Mouse (Mus musculus) right cerebral cortex, postnatal 36 days (tissue): ENCODE data around the gene Sema7a.

Experiments used
- DNase-seq, 2 experiments: peaks; one replicate each; pipeline ENCODE4 v3.0.0; 2022; ENCODE audit warnings: low spot score in 2 of 2, mixed read lengths in 1 of 2

The Sema7a gene

GRCm38 (mm10) chr9:57939431-57940348 is at the start of gene Sema7a:
Gene Sema7a, plus strand, starts transcription at chr9:57940112.
- DNase-seq = peak; percentile 77 to 78

DNA sequence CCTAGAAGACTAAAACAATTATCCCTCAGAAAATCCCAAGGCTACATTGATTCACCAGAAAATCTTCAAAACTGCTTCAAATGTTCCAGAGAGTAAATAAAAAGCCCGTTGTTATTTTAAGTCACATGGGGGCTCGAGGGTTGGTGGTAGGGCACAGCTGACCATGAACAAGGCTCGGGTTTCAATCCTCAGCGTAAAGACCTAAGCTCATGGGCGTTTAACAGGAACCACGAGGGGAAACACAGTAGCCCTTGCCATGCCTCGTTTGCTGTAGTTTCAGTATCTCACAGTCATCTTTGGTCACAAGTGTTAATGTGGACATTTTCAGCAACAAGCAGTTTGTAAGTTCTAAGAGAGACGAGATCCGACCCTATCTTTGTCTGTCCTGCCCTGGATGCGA is 39.4 kb upstream of the Sema7a start:
- DNase-seq = no peak

GRCm38 (mm10) chr9:57901197-57901596 is 38.7 kb upstream of the Sema7a start:
- DNase-seq = no peak

GRCm38 (mm10) chr9:57901601-57902000 is 38.3 kb upstream of the Sema7a start:
- DNase-seq = no peak

DNA sequence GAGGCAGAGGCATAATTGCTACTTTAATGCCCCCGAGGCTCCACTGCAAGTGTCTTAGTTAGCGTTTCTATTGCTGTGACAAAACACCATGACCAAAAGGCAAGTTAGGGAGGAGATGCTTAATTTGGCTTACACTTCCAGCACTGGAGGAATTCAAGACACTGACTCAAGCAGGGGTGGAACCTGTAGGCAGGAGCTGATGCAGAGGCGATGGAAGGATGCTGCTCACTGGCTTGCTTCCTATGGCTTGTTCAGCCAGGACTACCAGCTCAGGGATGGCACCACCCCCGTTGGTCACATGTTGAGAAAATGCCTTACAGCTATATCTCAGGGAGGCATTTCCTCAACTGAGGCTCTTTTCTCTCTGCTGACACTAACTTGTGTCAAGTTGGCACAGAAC is 37.8 kb upstream of the Sema7a start:
- DNase-seq = peak; percentile 36 to 68

GRCm38 (mm10) chr9:57903589-57904249 is 36.2 kb upstream of the Sema7a start:
- DNase-seq = no peak

DNA sequence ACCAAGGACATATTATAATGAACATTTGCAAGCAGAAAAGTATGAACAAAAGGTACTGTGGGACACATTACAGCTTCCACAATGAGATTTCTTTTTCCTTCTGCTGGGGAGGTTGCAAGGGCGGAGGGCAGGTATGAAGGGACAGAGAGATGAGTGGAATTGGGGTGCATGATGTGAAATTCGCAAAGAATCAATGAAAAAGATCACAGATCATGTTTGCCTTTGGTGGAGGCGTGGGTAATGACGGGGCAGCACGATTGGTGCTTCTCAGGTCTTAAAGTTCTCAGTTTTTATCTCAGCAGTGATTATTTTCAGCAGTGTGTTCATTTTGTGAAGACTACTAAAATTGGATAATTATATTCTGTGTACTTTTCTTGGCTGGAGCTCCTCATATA is 35.7 kb upstream of the Sema7a start:
- DNase-seq = no peak

- no peak for DNase-seq
These were observed 32.7 kb upstream of the Sema7a start for GRCm38 (mm10) chr9:57907206-57907605.

DNA sequence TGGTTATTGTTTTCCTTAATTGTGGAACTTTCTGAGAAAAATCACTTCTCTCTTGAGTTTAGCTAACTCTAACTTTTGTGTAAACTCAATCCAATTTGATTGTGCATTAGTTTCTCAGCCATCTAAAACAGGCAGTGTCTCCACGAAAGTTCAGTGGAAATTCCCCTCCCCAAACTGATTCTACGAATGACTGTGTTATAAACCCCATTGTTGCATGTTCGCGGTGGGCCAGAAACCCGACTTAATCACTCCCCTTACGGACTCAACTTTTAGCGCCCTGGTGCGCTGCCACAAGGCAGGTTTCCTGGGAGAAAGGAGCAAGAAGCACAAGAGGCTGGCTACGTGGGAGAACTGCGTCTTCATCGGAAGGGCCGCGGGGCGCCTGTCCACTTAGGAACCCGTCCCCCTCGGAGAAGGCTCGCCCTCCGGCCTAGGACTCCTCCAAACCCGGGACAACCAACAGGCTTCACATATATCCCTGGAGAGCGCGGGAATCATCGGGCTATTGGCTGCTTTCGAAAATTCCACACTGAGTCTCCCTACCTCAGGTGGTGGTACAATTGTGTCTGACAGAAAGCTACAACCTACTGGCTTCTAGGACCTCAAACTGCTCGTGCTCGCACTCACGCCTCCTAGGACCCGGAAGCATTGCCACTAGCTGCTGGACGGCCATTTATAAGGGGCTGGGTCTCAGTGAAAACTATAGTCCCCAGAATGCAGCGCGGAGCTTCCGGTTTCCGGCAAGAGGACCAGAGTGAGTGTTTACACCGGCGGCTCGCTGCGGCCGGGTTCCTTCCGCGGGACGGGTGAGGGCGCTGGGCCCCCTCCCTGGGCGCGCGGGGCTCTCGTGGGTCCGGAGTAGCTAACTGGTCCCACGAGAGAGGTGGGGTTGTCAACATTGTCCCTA is 29.4 kb upstream of the Sema7a start, which contains the start of gene Ubl7:
Gene Ubl7, plus strand, starts transcription at position 726 of the 907 bp plus-strand sequence.
- DNase-seq = peak; percentile 86 to 91

- no peak for DNase-seq
These were observed 27.3 kb upstream of the Sema7a start for GRCm38 (mm10) chr9:57912571-57912970.

- no peak for DNase-seq
These were observed 18.3 kb upstream of the Sema7a start for GRCm38 (mm10) chr9:57921491-57922060.

- no peak for DNase-seq
These were observed 17.5 kb upstream of the Sema7a start for GRCm38 (mm10) chr9:57922381-57922780.

DNA sequence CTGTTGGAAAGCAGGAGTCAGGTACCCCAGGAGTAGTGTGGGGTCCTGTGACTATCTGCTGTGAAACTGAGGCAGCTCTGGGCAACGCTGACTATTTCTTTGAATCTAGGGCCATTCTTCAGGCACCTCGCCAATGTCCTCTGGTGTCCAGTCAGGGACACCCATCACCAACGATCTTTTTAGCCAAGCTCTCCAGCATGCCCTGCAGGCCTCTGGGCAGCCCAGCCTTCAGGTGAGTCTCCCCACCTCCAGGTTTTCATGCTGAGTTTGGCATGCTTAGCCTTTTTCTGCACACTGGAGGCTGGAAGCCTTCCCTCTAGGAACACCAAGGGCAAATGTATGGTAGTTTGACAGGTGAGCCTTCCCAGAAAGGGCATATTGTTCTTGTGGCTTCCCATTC is 16.9 kb upstream of the Sema7a start:
- DNase-seq = no peak

DNA sequence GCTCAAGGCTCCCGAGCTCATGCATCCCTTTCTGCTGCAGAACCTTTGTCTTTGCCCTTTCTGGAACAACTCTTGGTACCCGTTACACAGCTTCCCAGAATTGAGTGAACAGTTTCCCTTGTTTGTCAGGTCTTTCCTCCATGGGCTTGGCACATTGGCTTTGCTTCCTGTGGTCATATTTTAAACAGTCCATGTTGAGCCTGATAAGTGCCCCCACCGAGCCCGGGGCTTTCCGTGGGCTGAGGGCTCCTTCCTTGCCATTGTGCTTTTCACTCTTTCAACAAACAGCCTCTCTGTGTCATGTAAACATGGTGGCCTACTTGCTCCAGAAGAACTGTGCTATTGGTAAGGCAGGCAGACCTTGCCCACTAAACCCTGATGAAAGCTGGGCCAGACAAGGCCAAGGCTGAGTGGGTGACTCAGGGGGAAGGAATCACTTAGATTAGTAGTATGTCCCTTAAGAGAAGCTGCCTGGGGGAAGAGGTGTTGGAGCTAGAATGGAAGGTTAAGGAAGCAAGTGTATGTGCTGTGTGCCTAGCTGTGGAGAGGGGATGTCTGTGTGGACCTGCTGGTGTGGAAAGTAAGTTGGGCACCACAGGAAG is 8.6 kb upstream of the Sema7a start:
- DNase-seq = no peak

DNA sequence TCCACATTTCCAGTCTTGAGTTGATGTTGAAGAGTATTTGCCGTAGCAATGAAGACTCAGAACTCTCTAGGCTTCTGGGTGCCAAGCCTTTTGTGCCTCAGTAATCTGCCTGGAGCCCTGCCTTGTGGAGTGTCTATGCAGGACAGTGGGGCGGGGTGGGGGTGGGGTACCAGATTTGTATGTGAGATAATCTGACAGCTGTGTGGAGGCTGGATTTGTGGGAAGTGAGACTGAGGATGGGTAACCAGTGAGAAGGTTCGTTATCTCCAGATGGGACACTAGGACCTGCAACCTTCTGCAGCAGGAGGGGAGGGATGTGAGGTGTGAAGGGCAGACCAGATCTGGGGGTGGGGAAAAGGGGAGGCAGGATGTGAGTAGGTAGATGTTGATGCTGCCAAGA is 7.7 kb upstream of the Sema7a start:
- peak in 1 of 2 experiments; percentile 36 for DNase-seq

GRCm38 (mm10) chr9:57932831-57933602 is 6.9 kb upstream of the Sema7a start:
- peak; percentile 34 to 47 for DNase-seq

- peak; percentile 64 to 75 for DNase-seq
These were observed 4.1 kb upstream of the Sema7a start for GRCm38 (mm10) chr9:57935683-57936437.

- no peak for DNase-seq
These were observed 2.7 kb upstream of the Sema7a start for GRCm38 (mm10) chr9:57937171-57937570.

GRCm38 (mm10) chr9:57937651-57938050 is 2.3 kb upstream of the Sema7a start:
- DNase-seq = no peak
